Mouse (Mus musculus) cortical plate, adult 2 months (tissue): ENCODE measurements at regions not wholly inside any gene's neighbourhood (a gene's known extent, or its start where the extent isn't known, plus 50 kb on each side); places are given as distances from the start of the nearest gene placed in this dataset.

Experiments used
- CTCF ChIP-seq: fragments of 200-500 bp; IDR thresholded peaks from 2 replicates; pipeline ENCODE4 v1.5.1; 2011; ENCODE audit warnings: mild to moderate bottlenecking, control low read depth, low read length; ENCODE audit not compliant: insufficient read depth; ENCODE audit errors: extremely low read depth
- POLR2A ChIP-seq: fragments of 200-500 bp; IDR thresholded peaks from 2 replicates; pipeline ENCODE4 v1.6.1; 2011; ENCODE audit warnings: mild to moderate bottlenecking, low read length, control low read depth; ENCODE audit not compliant: insufficient read depth; ENCODE audit errors: extremely low read depth

GRCm38 (mm10) chr15:56139451-56139850 is 1338.0 kb downstream of the Slc22a22 start:
- TF ChIP-seq POLR2A (no peak), CTCF (no peak)
